Mouse (Mus musculus): Measurements from ENCODE around the gene Neurog1. TPM values are rescaled to one million over a fixed set of nuclear protein-coding genes. Genes with fewer than 3 reads are reported as not detected.

The Neurog1 gene
- not detected in 2 replicates for total RNA-seq (2015; ENCODE audit: low replicate concordance)
- total RNA-seq (2017; ENCODE audit: low replicate concordance), result not detected in 2 replicates

DNA sequence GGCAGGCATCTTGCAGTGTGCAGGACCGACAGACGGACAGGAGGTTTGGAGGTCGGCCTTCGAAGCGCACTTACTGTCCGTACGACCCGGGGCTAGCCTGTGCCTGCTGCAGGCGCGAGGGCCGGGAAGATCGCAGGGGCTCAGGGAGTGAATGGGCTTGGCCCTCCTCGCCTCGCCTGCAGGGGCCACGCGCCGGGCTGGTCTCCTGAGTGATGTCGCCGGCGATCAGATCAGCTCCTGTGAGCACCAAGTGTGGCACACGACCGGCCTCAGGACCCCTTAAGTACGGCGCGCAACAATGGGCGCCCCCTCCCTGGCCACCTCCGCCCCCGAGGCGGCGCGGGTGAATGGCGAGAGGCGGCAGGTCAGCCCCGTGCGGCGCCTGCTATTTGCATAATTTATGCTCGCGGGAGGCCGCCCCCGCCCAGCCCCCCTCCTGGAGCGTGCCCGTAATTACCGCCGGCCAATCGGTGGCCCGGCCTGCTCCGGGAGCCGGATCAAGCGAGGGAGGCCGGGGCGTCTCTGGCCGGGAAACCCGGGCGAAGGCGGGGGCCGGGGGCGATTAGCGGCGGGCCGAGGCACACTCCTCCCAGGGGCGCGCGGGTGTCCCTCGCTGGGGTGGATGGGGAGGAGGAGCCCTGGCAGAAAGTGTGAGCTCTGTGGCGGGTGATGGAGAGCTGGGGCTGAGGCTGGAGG is at the start of gene Neurog1:
TSS of gene Neurog1 (minus strand) at position 240 of the 696 bp plus-strand sequence.
- no peak for ATAC-seq (replicated peaks; ENCODE audit: low FRiP score, poor library complexity, severe bottlenecking)

GRCm38 (mm10) chr13:56299336-56299735 is 47.4 kb upstream of the Neurog1 start:
- no peak for ATAC-seq (replicated peaks; ENCODE audit: low FRiP score, poor library complexity, severe bottlenecking)

DNA sequence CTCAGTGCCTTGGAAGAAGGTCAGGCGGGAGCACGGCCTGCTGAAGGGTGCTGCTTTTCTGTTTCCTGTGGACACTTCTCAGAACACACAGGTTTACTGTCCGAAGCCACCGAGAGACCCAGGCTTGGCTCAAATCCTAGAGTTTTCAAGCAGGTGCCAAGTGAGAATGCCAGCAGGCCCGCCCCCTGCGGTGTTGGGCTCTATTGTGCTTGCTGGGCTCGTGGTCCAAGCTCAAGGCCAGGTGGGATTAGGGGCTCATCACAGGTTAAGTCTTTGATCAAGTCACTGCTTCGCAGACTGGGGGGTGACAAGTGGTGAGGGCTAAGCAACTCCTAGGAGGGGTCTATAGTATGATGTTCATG is 44.7 kb upstream of the Neurog1 start:
- no peak for ATAC-seq (replicated peaks; ENCODE audit: low FRiP score, poor library complexity, severe bottlenecking)

- no peak for ATAC-seq (replicated peaks; ENCODE audit: low FRiP score, poor library complexity, severe bottlenecking)
Observed at GRCm38 (mm10) chr13:56295943-56296658, 44.1 kb upstream of the Neurog1 start, which contains the start of gene Cxcl14. Cxcl14 (minus strand) TSS chr13:56296551.

DNA sequence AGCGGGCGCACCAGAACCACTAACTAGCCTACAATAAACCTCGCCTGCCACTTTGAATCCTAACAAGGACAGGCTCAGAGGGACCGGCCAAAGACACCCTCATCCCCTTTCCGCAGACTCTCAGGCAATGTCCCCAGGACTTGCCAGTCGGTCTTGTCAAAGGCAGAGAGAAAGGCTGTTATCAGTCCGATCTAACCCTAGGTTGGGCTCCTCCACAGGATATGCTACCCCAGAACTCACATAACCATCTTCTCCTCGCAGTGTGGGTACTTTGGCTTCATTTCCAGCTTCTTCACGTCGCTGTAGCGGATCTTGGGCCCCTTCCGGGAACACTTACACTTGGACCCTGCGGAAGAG is 43.6 kb upstream of the Neurog1 start:
- ATAC-seq (replicated peaks; ENCODE audit: low FRiP score, poor library complexity, severe bottlenecking), result no peak

DNA sequence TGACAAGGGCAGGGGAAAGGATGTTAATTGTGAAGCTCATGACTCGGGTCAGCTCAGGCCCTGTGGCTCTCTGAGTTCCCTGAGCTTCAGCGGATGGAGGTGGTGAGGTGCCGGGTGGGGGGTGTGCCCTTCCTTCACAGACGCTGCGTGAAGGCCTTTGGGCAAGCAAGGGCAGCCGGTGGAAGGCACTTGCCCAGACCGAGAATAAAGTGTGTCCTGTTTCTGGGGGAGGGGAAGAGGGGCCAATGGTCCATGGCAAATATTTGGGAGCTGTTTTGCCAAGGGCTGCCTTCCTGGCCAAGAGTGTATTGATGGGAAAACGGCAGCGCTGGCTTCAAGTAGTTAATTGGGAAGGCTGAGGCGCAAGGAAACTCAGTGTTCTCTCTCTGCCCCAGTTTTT is 42.9 kb upstream of the Neurog1 start:
- 0 out of 2 replicates have a peak, but pooled peaks have one; percentile 30 for ATAC-seq (replicated peaks; ENCODE audit: low FRiP score, poor library complexity, severe bottlenecking)

- ATAC-seq (replicated peaks; ENCODE audit: low FRiP score, poor library complexity, severe bottlenecking), result no peak
Observed at GRCm38 (mm10) chr13:56289998-56290397, 38.0 kb upstream of the Neurog1 start.

DNA sequence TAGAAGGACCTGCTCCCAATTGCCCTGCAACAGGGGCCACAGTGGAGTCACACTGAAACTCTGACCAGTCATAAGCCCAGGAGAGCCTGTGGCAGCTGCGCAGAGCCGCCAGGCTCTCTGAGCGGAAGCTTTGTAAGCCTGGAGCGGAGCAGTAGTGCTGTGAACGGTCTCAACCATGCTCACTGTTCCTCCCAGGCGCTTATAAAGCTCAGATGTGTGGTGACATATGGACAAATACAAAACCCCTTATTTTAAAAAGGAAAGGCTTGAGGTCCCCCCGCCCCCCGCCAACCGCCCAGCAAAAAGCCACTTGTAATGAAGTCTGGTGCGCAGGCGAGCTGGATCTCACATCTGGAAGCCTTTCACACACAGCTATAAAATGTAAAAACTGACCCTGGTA is 37.3 kb upstream of the Neurog1 start:
- no peak for ATAC-seq (replicated peaks; ENCODE audit: low FRiP score, poor library complexity, severe bottlenecking)

DNA sequence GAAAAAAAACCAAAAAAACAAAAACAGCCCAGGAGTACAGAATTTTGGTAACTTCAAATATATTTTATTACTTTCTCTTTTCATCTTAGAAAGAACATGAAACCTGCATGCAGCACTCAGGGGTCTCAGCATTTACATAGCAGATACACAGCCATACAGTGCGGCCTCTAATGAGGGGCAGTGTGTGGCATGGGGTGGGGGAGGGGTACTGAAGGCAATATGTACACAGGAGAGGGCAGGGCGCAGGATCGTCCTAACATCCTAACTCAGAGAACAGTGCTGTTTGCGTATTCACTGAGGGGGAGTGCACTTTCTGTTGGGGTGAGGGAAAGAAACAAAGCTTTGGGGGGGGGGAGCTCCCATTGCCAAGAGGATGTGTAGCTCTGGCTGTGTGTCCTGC is 36.6 kb upstream of the Neurog1 start:
- no peak for ATAC-seq (replicated peaks; ENCODE audit: low FRiP score, poor library complexity, severe bottlenecking)

- no peak for ATAC-seq (replicated peaks; ENCODE audit: low FRiP score, poor library complexity, severe bottlenecking)
Observed at GRCm38 (mm10) chr13:56287091-56287490, 35.1 kb upstream of the Neurog1 start.

GRCm38 (mm10) chr13:56283321-56283720 is 31.4 kb upstream of the Neurog1 start:
- no peak for ATAC-seq (replicated peaks; ENCODE audit: low FRiP score, poor library complexity, severe bottlenecking)

DNA sequence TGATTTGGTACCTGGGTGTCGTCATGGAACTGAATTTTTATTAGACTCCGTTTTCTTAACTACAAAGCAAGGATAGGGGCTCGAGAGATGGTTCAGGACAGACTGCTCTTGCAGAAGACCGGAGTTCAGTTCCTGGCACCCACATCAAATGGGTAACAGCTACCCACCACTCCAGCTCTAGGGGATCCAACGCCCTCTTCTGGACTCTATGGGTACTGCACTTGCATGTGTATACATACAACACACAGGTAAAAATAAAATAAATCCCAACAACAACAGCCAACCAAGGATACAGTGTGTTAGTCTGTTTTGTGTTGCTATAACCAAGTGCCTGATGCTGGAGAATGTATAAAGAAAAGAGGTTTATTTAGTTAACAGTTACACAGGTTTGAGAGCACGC is 28.4 kb upstream of the Neurog1 start:
- ATAC-seq (replicated peaks; ENCODE audit: low FRiP score, poor library complexity, severe bottlenecking), result no peak

- ATAC-seq (replicated peaks; ENCODE audit: low FRiP score, poor library complexity, severe bottlenecking), result no peak
Observed at GRCm38 (mm10) chr13:56279439-56279838, 27.5 kb upstream of the Neurog1 start.

DNA sequence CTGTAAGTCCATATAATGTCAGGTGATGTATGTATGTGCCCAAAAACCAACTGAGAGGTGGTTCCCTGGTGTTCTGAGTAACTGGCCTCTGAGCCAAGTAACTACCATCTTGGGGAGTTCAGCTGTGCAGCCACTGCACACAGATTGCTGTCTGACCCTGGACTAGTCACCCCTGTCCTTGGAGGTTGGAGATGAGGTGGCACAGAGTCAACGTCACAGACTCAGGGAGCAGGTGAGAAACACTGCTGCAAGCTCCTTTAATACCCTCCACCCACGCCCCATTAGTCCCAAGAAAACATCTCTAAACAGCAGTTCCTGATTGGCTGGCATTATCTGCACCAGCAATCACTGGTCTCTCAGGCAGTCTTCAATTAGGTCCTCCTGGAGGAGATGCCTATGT is 23.2 kb upstream of the Neurog1 start:
- no peak for ATAC-seq (replicated peaks; ENCODE audit: low FRiP score, poor library complexity, severe bottlenecking)

- no peak for ATAC-seq (replicated peaks; ENCODE audit: low FRiP score, poor library complexity, severe bottlenecking)
Observed at GRCm38 (mm10) chr13:56270124-56270523, 18.2 kb upstream of the Neurog1 start.

- ATAC-seq (replicated peaks; ENCODE audit: low FRiP score, poor library complexity, severe bottlenecking), result no peak
Observed at GRCm38 (mm10) chr13:56267396-56267795, 15.4 kb upstream of the Neurog1 start.

- no peak for ATAC-seq (replicated peaks; ENCODE audit: low FRiP score, poor library complexity, severe bottlenecking)
Observed at GRCm38 (mm10) chr13:56266435-56266834, 14.5 kb upstream of the Neurog1 start.

DNA sequence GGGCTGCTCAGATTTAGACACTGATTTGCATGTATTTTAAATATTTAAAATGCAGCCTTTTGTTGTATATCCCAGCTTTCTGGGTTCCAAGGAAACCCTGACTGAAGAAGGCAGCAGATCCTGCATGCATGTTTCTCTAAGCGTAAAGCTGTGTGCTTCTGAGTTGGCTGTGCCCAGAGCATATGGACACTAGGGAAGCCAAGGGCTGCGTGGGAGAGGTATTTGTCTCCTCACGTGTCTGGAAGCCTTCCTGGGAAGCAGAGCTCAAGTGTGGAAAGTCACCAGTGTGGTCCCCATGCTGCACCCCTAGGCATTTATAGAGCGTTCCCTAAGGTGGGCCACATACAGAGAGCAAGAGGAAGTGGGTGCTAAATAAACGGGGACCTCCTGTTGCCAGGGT is 13.7 kb upstream of the Neurog1 start:
- no peak for ATAC-seq (replicated peaks; ENCODE audit: low FRiP score, poor library complexity, severe bottlenecking)

DNA sequence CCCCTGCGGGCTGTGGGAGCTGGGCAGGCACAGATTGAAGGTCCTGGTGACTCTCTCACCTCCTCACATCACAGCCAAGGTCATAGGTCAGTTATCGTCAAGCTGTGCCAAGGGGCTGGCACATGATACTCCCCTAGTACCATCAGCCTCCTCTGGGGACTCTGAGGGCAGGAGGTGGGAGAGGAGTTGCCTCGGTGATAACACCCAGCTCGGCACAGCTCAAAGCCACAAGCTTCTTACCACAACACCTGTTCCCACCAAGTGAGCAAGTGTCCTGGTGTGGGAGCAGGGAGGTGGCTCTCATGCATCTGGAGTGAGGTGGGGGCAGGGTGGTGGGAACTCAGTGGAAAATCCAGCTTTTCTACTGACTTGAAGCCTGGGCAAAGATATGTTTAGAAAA is 10.3 kb upstream of the Neurog1 start:
- no peak for ATAC-seq (replicated peaks; ENCODE audit: low FRiP score, poor library complexity, severe bottlenecking)

DNA sequence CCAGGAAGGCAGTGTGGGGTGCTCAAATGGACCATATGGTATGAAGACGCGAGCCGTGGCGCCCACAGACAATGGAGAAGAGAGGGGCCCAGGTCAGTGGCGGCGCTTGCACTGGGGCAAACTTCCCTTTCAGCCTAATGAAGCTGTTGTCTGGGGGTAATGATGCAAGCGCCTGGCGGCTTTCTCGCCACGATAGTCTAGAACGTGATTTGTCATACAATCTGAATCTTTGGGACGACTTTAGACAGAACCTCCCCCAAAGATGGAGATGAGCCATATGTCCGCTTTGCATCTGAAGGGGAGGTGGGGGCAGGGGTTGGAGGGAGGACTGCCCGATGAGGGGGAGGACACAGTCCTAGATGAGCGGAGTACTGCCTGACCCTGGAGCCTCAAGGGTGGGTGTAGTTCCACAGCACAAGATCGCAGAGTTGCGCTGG is 8.4 kb upstream of the Neurog1 start:
- no peak for ATAC-seq (replicated peaks; ENCODE audit: low FRiP score, poor library complexity, severe bottlenecking)

DNA sequence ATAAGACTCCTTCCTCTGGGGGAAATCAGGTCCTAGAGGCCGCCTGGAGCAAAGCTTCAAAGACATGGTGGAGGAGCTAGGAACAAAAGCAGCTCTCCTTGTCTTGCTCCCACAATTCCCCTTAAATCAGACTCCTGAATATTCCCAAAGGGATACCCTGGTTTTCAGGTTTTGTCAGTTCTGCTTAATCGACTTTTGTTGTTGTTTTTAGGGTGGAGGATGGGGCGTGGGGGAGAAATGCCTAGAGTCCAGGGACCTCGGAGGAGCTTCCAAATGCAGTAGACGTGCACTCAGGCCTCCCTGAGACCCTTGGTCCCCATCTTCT is 7.9 kb upstream of the Neurog1 start:
- no peak for ATAC-seq (replicated peaks; ENCODE audit: low FRiP score, poor library complexity, severe bottlenecking)
